Mouse (Mus musculus): Measurements from ENCODE around the gene Nsun7. TPM values are rescaled to one million over a fixed set of nuclear protein-coding genes. Genes with fewer than 3 reads are reported as not detected.
"Not testable (repeated sequence)": the region's sequence is repeated elsewhere in the genome, so short reads cannot be mapped to it uniquely, and the experiment has no call there.

Gene Nsun7
- polyA plus RNA-seq, 1 experiment: 0.02 TPM

DNA sequence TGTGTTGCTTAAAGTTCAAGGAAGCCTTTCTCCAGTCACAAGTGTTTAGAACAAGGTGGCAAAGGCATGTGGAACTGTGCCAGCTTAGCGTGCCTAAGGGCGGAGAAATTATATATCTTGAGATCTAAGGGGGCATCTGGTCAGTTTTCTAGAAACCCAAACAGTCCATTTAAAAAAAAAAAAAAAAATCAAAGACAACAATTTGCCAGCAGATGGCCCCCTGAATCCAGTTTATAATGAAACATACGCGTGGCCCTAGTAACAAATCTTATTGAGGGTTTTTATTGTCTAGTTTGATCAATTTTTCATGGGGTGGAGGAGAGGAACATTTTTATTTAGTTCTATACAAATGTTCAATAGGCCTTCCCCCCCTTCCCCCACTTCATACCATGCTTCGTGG, 6.5 kb upstream of the Nsun7 start:
- Histone ChIP-seq H3K27me3 (ENCODE audit: control insufficient read depth, insufficient read depth, low read length) (no peaks in the 10 kb centered on the region), H3K27ac (ENCODE audit: insufficient read depth, low read length) (no peak overlapping the region), H3K4me3 (ENCODE audit: extremely low read depth, insufficient read depth, insufficient read length) (no peak overlapping the region), H3K4me1 (ENCODE audit: control insufficient read depth, insufficient read depth, insufficient read length) (no peaks in the 10 kb centered on the region), H3K36me3 (ENCODE audit: control insufficient read depth, insufficient read depth, low read length) (no peaks in the 10 kb centered on the region)
- 66% methylated on average over 5 of the region's 5 CpGs for WGBS
- TF ChIP-seq CTCF (IDR thresholded peaks at IDR 0.05; ENCODE audit: extremely low read depth, insufficient read depth, insufficient read length, insufficient replicate concordance): no peak
- no peak for TF ChIP-seq POLR2A (IDR thresholded peaks at IDR 0.05; ENCODE audit: low read depth, low read length)
- DNase-seq (ENCODE audit: low read depth in 1 of 2, low spot score in 2 of 2): no peak

DNA sequence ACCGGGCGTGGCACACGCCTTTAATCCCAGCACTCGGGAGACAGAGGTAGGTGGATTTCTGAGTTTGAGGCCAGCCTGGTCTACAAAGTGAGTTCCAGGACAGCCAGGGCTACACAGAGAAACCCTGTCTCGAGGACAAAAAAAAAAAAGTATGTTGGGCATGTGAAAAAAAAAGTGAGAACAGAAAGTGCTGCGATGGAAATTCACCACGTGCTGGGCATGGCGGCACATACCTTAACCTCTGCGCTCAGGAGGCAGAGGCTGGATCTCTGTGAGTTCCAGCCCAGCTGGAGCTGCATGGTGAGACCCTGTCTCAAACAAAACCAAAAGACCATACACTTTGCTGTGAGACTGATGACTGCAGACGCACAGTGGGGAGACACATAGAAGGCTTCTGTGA, 4.7 kb upstream of the Nsun7 start:
- 82% methylated on average over 10 of the region's 10 CpGs for WGBS
- peaks cover 1% of the 10 kb centered on the region; the same call in 1 of the 2 replicates for H3K27me3 ChIP-seq (ENCODE audit: control insufficient read depth, insufficient read depth, low read length)
- H3K4me3 ChIP-seq (ENCODE audit: extremely low read depth, insufficient read depth, insufficient read length): no peak overlapping the region
- no peak for DNase-seq (ENCODE audit: low read depth in 1 of 2, low spot score in 2 of 2)
- no peaks in the 10 kb centered on the region for H3K36me3 ChIP-seq (ENCODE audit: control insufficient read depth, insufficient read depth, low read length)
- no peak overlapping the region for H3K27ac ChIP-seq (ENCODE audit: insufficient read depth, low read length)
- 0 out of 2 replicates have a peak, but pooled peaks cover 2% of the 10 kb centered on the region for H3K4me1 ChIP-seq (ENCODE audit: control insufficient read depth, insufficient read depth, insufficient read length)
- TF ChIP-seq POLR2A (IDR thresholded peaks at IDR 0.05; ENCODE audit: low read depth, low read length) (no peak), CTCF (IDR thresholded peaks at IDR 0.05; ENCODE audit: extremely low read depth, insufficient read depth, insufficient read length, insufficient replicate concordance) (no peak)

DNA sequence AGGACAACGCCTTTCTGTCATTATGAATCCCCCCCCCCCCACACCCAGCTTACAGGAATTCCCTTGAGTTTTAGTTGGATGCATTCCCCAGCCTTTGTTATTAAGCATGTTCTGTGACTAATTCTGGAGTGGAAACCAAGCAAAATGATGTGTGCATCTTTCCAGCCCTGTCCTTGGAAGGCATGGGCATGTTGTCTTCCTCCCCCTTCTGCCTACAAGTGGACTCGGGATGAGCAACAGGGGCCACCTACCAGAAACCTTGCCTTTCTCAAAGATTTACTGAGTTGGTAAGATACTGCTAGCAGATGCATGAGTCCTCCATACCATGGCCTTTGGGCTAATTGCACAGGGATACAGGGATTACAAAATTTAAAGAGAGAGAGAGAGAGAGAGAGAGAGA, 697 bp upstream of the Nsun7 start:
- Histone ChIP-seq H3K36me3 (ENCODE audit: control insufficient read depth, insufficient read depth, low read length) (no peaks in the 10 kb centered on the region), H3K27me3 (ENCODE audit: control insufficient read depth, insufficient read depth, low read length) (peaks cover 4% of the 10 kb centered on the region; the same call in 1 of the 2 replicates), H3K4me3 (ENCODE audit: extremely low read depth, insufficient read depth, insufficient read length) (no peak overlapping the region), H3K4me1 (ENCODE audit: control insufficient read depth, insufficient read depth, insufficient read length) (0 out of 2 replicates have a peak, but pooled peaks cover 2% of the 10 kb centered on the region), H3K27ac (ENCODE audit: insufficient read depth, low read length) (no peak overlapping the region)
- 73% methylated on average over 2 of the region's 2 CpGs for WGBS
- TF ChIP-seq POLR2A (IDR thresholded peaks at IDR 0.05; ENCODE audit: low read depth, low read length): no peak
- no peak for TF ChIP-seq CTCF (IDR thresholded peaks at IDR 0.05; ENCODE audit: extremely low read depth, insufficient read depth, insufficient read length, insufficient replicate concordance)
- no peak for DNase-seq (ENCODE audit: low read depth in 1 of 2, low spot score in 2 of 2)

DNA sequence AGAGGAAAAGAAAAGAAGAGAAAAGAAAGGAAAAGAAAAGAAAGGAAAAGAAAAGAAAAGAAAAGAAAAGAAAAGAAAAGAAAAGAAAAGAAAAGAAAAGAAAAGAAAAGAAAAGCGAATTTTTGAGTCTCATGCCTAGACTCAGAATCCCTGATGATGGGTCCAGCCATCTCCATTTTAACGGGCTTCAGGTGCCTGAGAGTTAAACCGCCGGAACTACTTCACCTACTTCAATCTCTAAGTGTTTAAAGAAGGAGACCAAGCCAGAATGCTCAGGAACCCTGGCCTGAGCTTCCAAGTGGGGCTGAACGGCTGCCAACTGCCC, 304 bp upstream of the Nsun7 start:
- WGBS: 10% methylated on average over 5 of the region's 5 CpGs
- H3K36me3 ChIP-seq (ENCODE audit: control insufficient read depth, insufficient read depth, low read length); H3K27ac ChIP-seq (ENCODE audit: insufficient read depth, low read length); H3K4me1 ChIP-seq (ENCODE audit: control insufficient read depth, insufficient read depth, insufficient read length); DNase-seq (ENCODE audit: low read depth in 1 of 2, low spot score in 2 of 2); H3K27me3 ChIP-seq (ENCODE audit: control insufficient read depth, insufficient read depth, low read length): not testable (repeated sequence)
- peak overlapping the region; percentile 39; the same call in 1 of the 2 replicates for H3K4me3 ChIP-seq (ENCODE audit: extremely low read depth, insufficient read depth, insufficient read length)

DNA sequence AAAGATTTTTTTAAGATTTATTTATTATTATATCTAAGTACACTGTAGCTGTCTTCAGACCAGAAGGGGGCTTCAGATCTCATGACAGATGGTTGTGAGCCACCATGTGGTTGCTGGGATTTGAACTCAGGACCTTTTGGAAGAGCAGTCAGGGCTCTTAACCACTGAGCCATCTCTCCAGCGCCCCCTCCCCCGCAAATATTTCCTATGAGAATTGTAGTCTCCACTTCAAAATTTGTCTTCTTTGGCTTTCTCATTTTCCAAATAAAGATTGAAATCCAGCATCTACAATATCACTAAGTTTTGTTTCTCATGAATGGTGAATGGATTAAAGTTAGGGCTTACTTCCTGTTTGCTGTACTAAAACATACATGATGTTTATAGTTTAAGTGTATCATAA, 2.8 kb downstream of the Nsun7 start:
- TF ChIP-seq CTCF (IDR thresholded peaks at IDR 0.05; ENCODE audit: extremely low read depth, insufficient read depth, insufficient read length, insufficient replicate concordance) (no peak), POLR2A (IDR thresholded peaks at IDR 0.05; ENCODE audit: low read depth, low read length) (no peak)
- WGBS: 79% methylated on average over 2 of the region's 2 CpGs
- H3K36me3 ChIP-seq (ENCODE audit: control insufficient read depth, insufficient read depth, low read length): no peaks in the 10 kb centered on the region
- no peak for DNase-seq (ENCODE audit: low read depth in 1 of 2, low spot score in 2 of 2)
- no peak overlapping the region for H3K4me3 ChIP-seq (ENCODE audit: extremely low read depth, insufficient read depth, insufficient read length)
- H3K4me1 ChIP-seq (ENCODE audit: control insufficient read depth, insufficient read depth, insufficient read length): 0 out of 2 replicates have a peak, but pooled peaks cover 2% of the 10 kb centered on the region
- peaks cover 4% of the 10 kb centered on the region; the same call in 1 of the 2 replicates for H3K27me3 ChIP-seq (ENCODE audit: control insufficient read depth, insufficient read depth, low read length)
- H3K27ac ChIP-seq (ENCODE audit: insufficient read depth, low read length): no peak overlapping the region

DNA sequence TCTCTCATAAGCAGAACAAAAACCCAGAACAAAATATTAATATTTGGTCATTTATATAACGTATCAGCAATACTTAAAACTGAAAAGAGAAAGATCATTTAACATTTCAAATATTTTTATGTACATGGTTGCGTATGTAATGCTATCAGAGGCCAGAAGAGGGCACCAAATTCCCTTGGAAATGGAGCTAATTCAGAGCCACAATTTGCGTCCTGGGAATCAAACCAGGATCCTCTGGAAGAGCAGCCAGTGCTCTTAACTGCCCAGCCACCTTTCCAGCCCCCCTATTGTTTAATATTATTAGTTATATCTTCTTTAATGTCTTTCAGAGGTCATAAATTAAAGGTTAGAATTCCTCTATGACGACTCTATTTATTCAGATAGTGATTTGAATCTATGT, 3.7 kb downstream of the Nsun7 start:
- no peak for DNase-seq (ENCODE audit: low read depth in 1 of 2, low spot score in 2 of 2)

DNA sequence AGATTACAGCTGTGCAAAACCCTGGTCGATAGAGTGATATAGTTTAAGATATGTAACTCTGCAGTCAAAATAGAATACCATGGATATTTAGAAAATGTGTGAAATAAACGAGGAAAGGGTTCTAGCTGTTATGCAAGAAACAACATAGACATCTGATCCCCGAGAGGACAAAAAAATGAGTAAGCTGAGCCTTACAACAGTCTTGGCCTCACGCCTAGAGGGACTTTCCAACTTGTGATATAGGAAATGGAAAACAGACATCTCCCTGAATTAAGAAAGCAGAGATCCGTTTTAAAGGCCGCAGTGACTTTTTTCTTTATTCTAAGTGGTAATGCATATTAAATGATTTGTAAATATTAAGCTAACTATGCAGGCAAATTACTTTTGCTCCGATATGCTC, 9.9 kb downstream of the Nsun7 start:
- 81% methylated on average over 7 of the region's 7 CpGs for WGBS
- no peak for TF ChIP-seq POLR2A (IDR thresholded peaks at IDR 0.05; ENCODE audit: low read depth, low read length)
- no peak for TF ChIP-seq CTCF (IDR thresholded peaks at IDR 0.05; ENCODE audit: extremely low read depth, insufficient read depth, insufficient read length, insufficient replicate concordance)
- Histone ChIP-seq H3K4me3 (ENCODE audit: extremely low read depth, insufficient read depth, insufficient read length) (no peak overlapping the region), H3K27ac (ENCODE audit: insufficient read depth, low read length) (no peak overlapping the region), H3K27me3 (ENCODE audit: control insufficient read depth, insufficient read depth, low read length) (no peaks in the 10 kb centered on the region), H3K36me3 (ENCODE audit: control insufficient read depth, insufficient read depth, low read length) (no peaks in the 10 kb centered on the region), H3K4me1 (ENCODE audit: control insufficient read depth, insufficient read depth, insufficient read length) (no peaks in the 10 kb centered on the region)
- no peak for DNase-seq (ENCODE audit: low read depth in 1 of 2, low spot score in 2 of 2)

More for the DNA sequence above, 3.7 kb downstream of the Nsun7 start:
- H3K4me1 ChIP-seq (ENCODE audit: control insufficient read depth, insufficient read depth, insufficient read length): 0 out of 2 replicates have a peak, but pooled peaks cover 2% of the 10 kb centered on the region
- H3K36me3 ChIP-seq (ENCODE audit: control insufficient read depth, insufficient read depth, low read length): no peaks in the 10 kb centered on the region
- WGBS: 35% methylated on average over 4 of the region's 4 CpGs
- no peak overlapping the region for H3K27ac ChIP-seq (ENCODE audit: insufficient read depth, low read length)
- no peak for TF ChIP-seq CTCF (IDR thresholded peaks at IDR 0.05; ENCODE audit: extremely low read depth, insufficient read depth, insufficient read length, insufficient replicate concordance)
- no peak overlapping the region for H3K4me3 ChIP-seq (ENCODE audit: extremely low read depth, insufficient read depth, insufficient read length)
- peaks cover 4% of the 10 kb centered on the region; the same call in 1 of the 2 replicates for H3K27me3 ChIP-seq (ENCODE audit: control insufficient read depth, insufficient read depth, low read length)

Measured in spleen, adult 2 months (tissue).